Mouse (Mus musculus): ENCODE data around the gene Rpusd3. TPM values are rescaled to one million over a fixed set of nuclear protein-coding genes. Genes with fewer than 3 reads are reported as not detected.

Gene Rpusd3
- polyA plus RNA-seq, 1 experiment from 2014 or later = 14.2 TPM

- no peaks in the 10 kb centered on the region for H3K27me3 ChIP-seq (ENCODE audit: control insufficient read depth, insufficient read depth, low read length)
Observed at GRCm38 (mm10) chr6:113444207-113444965, 25.2 kb upstream of the Rpusd3 start.

DNA sequence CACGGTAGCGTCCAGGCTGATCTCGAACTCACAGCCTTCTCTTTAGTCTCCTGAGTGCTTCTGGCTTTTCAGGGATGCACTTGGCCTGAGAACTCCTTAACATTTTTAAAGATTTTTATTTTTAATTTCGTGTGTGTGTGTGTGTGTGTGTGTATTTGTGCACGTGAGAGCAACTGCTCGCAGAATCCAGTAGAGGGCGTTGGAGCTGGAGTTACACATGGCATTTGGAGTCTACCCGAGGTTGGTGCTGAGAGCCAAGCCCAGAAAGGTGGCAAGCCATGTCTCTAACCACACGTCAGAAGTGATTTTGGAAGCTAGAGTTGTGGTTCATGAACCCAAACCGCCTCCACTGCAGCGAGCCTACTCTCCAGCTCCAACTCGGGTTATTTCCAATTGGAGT, 24.0 kb upstream of the Rpusd3 start:
- Histone ChIP-seq H3K4me1 (ENCODE audit: control insufficient read depth, insufficient read depth, low read length) (peaks cover 9% of the 10 kb centered on the region), H3K36me3 (ENCODE audit: control insufficient read depth, insufficient read depth) (peaks cover 16% of the 10 kb centered on the region), H3K27ac (ENCODE audit: low read length) (no peak overlapping the region), H3K4me2 (ENCODE audit: low read depth, low read length) (peak overlapping the region; percentile 99), H3K9ac (ENCODE audit: low read length) (peak overlapping the region; percentile 97), H3K9me3 (replicated peaks; ENCODE audit: control insufficient read depth, low read length) (no peaks in the 10 kb centered on the region), H3K4me3 (ENCODE audit: low read length) (peak overlapping the region; percentile 98), H3K27me3 (ENCODE audit: control insufficient read depth, insufficient read depth, low read length) (no peaks in the 10 kb centered on the region)
- WGBS = 44% methylated on average over 12 of the region's 12 CpGs
- no peak for ATAC-seq (replicated peaks; ENCODE audit: extremely low read depth, insufficient read depth, low FRiP score)

More at GRCm38 (mm10) chr6:113444207-113444965, 25.2 kb upstream of the Rpusd3 start:
- Histone ChIP-seq H3K4me3 (ENCODE audit: low read length) (no peak overlapping the region), H3K9ac (ENCODE audit: low read length) (no peak overlapping the region), H3K4me1 (ENCODE audit: control insufficient read depth, insufficient read depth, low read length) (peaks cover 9% of the 10 kb centered on the region), H3K36me3 (ENCODE audit: control insufficient read depth, insufficient read depth) (peaks cover 20% of the 10 kb centered on the region), H3K4me2 (ENCODE audit: low read depth, low read length) (no peak overlapping the region), H3K27ac (ENCODE audit: low read length) (no peak overlapping the region), H3K9me3 (replicated peaks; ENCODE audit: control insufficient read depth, low read length) (no peaks in the 10 kb centered on the region)
- WGBS = 82% methylated on average over 7 of the region's 8 CpGs
- no peak for ATAC-seq (replicated peaks; ENCODE audit: extremely low read depth, insufficient read depth, low FRiP score)

- peaks cover 11% of the 10 kb centered on the region for H3K36me3 ChIP-seq (ENCODE audit: control insufficient read depth, insufficient read depth)
- H3K9ac ChIP-seq (ENCODE audit: low read length) = peak within 1 kb of the TSS; percentile 97
- no peaks in the 10 kb centered on the region for H3K9me3 ChIP-seq (replicated peaks; ENCODE audit: control insufficient read depth, low read length)
- WGBS = 0% methylated on average over 45 of the region's 45 CpGs
- no peaks in the 10 kb centered on the region for H3K27me3 ChIP-seq (ENCODE audit: control insufficient read depth, insufficient read depth, low read length)
- peak within 1 kb of the TSS; percentile 57 for H3K27ac ChIP-seq (ENCODE audit: low read length)
- peaks cover 9% of the 10 kb centered on the region for H3K4me1 ChIP-seq (ENCODE audit: control insufficient read depth, insufficient read depth, low read length)
- ATAC-seq (replicated peaks; ENCODE audit: extremely low read depth, insufficient read depth, low FRiP score) = peak; percentile 86
- peak within 1 kb of the TSS; percentile 99 for H3K4me2 ChIP-seq (ENCODE audit: low read depth, low read length)
- peak within 1 kb of the TSS; percentile 98 for H3K4me3 ChIP-seq (ENCODE audit: low read length)
Observed at GRCm38 (mm10) chr6:113442442-113443090, 23.4 kb upstream of the Rpusd3 start, which contains the start of gene Jagn1. TSS of gene Jagn1 (plus strand) at chr6:113442569.

DNA sequence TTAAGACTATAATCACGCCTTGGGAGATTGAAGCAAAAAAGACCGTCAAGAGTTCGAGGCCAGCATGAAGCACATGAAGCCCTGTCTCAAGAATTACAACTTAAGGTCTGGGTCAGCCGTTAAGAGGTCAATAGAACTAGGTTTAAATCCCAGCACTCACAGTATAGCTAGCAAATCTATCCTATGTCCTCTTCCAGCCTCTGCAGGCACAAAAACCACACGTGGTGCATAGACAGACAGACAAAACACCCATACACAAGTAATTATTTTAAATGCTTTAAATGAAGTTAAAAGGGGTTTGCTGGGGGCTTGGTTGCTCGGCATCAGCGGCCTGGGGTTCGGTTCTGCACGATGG, 22.9 kb upstream of the Rpusd3 start:
- Histone ChIP-seq H3K36me3 (ENCODE audit: control insufficient read depth, insufficient read depth) (peaks cover 6% of the 10 kb centered on the region), H3K27me3 (ENCODE audit: control insufficient read depth, insufficient read depth, low read length) (no peaks in the 10 kb centered on the region), H3K27ac (ENCODE audit: low read length) (peak overlapping the region; percentile 57), H3K9ac (ENCODE audit: low read length) (peak overlapping the region; percentile 97), H3K4me3 (ENCODE audit: low read length) (peak overlapping the region; percentile 98), H3K4me2 (ENCODE audit: low read depth, low read length) (peak overlapping the region; percentile 99), H3K9me3 (replicated peaks; ENCODE audit: control insufficient read depth, low read length) (no peaks in the 10 kb centered on the region), H3K4me1 (ENCODE audit: control insufficient read depth, insufficient read depth, low read length) (peaks cover 9% of the 10 kb centered on the region)
- ATAC-seq (replicated peaks; ENCODE audit: extremely low read depth, insufficient read depth, low FRiP score) = no peak
- WGBS = 39% methylated on average over 9 of the region's 9 CpGs

DNA sequence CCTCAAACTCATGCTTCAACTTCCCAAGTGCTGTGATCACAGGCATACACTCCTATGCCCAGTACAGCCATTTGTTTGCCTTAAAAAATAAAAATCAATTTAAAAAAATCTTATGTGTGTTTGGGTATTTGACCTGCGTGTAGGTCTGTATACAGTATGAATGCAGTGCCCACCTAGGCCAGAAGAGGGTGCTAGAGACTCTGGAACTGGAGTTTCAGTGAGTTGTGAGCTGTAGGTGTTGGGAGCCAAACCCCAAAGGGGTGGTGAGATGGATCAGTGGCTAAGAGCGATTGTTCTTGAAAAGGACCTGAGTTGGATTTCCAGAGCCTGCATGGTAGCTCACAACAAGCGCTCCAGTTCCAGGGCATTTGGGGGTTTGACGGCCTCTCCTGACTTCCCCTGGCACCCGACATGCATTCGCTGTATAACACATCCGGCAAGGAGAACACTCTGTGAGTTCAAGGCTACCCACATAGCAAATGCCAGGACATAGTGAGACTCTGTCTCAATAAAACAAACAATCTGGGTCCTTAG, 22.1 kb upstream of the Rpusd3 start:
- Histone ChIP-seq H3K4me1 (ENCODE audit: control insufficient read depth, insufficient read depth, low read length) (peaks cover 9% of the 10 kb centered on the region), H3K36me3 (ENCODE audit: control insufficient read depth, insufficient read depth) (peaks cover 3% of the 10 kb centered on the region), H3K27me3 (ENCODE audit: control insufficient read depth, insufficient read depth, low read length) (no peaks in the 10 kb centered on the region), H3K4me2 (ENCODE audit: low read depth, low read length) (no peak overlapping the region), H3K4me3 (ENCODE audit: low read length) (no peak overlapping the region), H3K9me3 (replicated peaks; ENCODE audit: control insufficient read depth, low read length) (no peaks in the 10 kb centered on the region), H3K9ac (ENCODE audit: low read length) (no peak overlapping the region), H3K27ac (ENCODE audit: low read length) (no peak overlapping the region)
- no peak for ATAC-seq (replicated peaks; ENCODE audit: extremely low read depth, insufficient read depth, low FRiP score)
- 52% methylated on average over 7 of the region's 7 CpGs for WGBS

DNA sequence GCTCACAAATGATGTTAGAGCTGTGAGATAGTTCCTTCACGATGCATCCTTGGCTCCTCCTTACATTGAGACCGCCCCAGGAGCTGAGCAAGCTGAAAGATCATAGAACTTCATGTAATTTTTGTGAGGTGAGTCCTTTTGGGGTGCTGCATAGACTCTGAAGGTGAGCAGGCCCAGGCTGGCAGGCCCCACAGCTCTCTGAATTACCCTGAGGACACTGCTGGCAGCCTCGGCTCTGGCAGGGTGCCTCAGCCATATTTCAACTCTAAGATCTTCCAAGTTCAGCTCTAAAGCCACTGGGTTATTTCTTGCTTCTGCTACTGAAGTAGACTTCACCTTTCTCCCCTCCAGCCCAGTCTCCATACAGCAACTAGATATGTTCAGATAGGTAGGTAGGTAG, 21.5 kb upstream of the Rpusd3 start:
- H3K36me3 ChIP-seq (ENCODE audit: control insufficient read depth, insufficient read depth) = peaks cover 3% of the 10 kb centered on the region; the same call in 1 of the 2 replicates
- no peak overlapping the region for H3K4me2 ChIP-seq (ENCODE audit: low read depth, low read length)
- H3K9ac ChIP-seq (ENCODE audit: low read length) = no peak overlapping the region
- H3K4me1 ChIP-seq (ENCODE audit: control insufficient read depth, insufficient read depth, low read length) = peaks cover 9% of the 10 kb centered on the region
- ATAC-seq (replicated peaks; ENCODE audit: extremely low read depth, insufficient read depth, low FRiP score) = no peak
- H3K27ac ChIP-seq (ENCODE audit: low read length) = no peak overlapping the region
- WGBS = 71% methylated on average over 3 of the region's 3 CpGs
- H3K27me3 ChIP-seq (ENCODE audit: control insufficient read depth, insufficient read depth, low read length) = no peaks in the 10 kb centered on the region
- H3K9me3 ChIP-seq (replicated peaks; ENCODE audit: control insufficient read depth, low read length) = no peaks in the 10 kb centered on the region
- H3K4me3 ChIP-seq (ENCODE audit: low read length) = no peak overlapping the region

DNA sequence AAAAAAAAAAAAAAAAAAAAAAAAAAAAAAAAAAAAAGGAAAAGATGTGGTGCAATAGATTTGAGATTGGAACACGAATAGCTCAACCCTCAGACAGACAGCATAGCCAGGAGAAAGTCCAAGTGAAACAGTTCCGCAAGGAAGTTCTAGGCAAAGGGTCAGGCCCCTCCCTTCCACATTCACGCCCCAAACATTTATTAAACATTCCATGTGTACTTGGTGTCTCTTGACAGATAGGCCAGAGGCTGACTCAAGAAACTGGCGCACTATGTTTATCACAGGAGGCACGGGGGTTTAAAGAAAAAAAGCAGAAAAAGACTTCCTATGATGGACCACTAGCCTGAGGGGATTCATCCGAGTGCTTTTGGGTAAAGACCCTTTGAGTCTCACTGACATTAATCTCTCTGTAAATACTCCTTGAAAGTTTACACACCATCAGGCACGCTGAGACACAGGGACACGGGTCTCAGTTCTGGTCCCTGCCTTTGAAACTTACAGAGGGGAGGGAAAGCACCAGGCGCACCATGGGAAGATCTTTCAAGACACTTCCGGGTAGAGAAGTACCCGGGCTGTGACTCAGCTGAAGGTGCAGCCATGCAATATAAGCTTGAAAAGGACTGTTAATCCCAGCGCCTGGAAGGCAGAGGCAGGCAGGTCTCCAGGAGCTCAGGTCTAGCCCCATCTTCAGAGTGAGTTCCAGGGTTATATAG, 19.7 kb upstream of the Rpusd3 start:
- Histone ChIP-seq H3K36me3 (ENCODE audit: control insufficient read depth, insufficient read depth) (no peaks in the 10 kb centered on the region), H3K4me2 (ENCODE audit: low read depth, low read length) (no peak overlapping the region), H3K27ac (ENCODE audit: low read length) (no peak overlapping the region), H3K4me1 (ENCODE audit: control insufficient read depth, insufficient read depth, low read length) (peaks cover 9% of the 10 kb centered on the region), H3K9ac (ENCODE audit: low read length) (no peak overlapping the region), H3K9me3 (replicated peaks; ENCODE audit: control insufficient read depth, low read length) (no peaks in the 10 kb centered on the region), H3K4me3 (ENCODE audit: low read length) (no peak overlapping the region), H3K27me3 (ENCODE audit: control insufficient read depth, insufficient read depth, low read length) (no peaks in the 10 kb centered on the region)
- ATAC-seq (replicated peaks; ENCODE audit: extremely low read depth, insufficient read depth, low FRiP score) = no peak
- WGBS = 49% methylated on average over 12 of the region's 12 CpGs

GRCm38 (mm10) chr6:113437135-113437534, 18.0 kb upstream of the Rpusd3 start:
- Histone ChIP-seq H3K4me2 (ENCODE audit: low read depth, low read length) (no peak overlapping the region), H3K4me3 (ENCODE audit: low read length) (no peak overlapping the region), H3K27me3 (ENCODE audit: control insufficient read depth, insufficient read depth, low read length) (no peaks in the 10 kb centered on the region), H3K4me1 (ENCODE audit: control insufficient read depth, insufficient read depth, low read length) (peaks cover 2% of the 10 kb centered on the region; the same call in 1 of the 2 replicates), H3K9me3 (replicated peaks; ENCODE audit: control insufficient read depth, low read length) (no peaks in the 10 kb centered on the region), H3K36me3 (ENCODE audit: control insufficient read depth, insufficient read depth) (no peaks in the 10 kb centered on the region), H3K27ac (ENCODE audit: low read length) (no peak overlapping the region), H3K9ac (ENCODE audit: low read length) (no peak overlapping the region)
- no peak for ATAC-seq (replicated peaks; ENCODE audit: extremely low read depth, insufficient read depth, low FRiP score)
- WGBS = 62% methylated on average over 12 of the region's 12 CpGs
